Mouse (Mus musculus): ENCODE measurements at regions not wholly inside any gene's neighbourhood (a gene's known extent, or its start where the extent isn't known, plus 50 kb on each side); places are given as distances from the start of the nearest gene placed in this dataset.

GRCm38 (mm10) chr1:165036631-165037030, 101.3 kb upstream of the Xcl1 start:
- Histone ChIP-seq H3K9ac (ENCODE audit: low read length) (no peak overlapping the region), H3K9me3 (ENCODE audit: control insufficient read depth, low read length) (no peaks in the 10 kb centered on the region), H3K36me3 (ENCODE audit: control insufficient read depth, insufficient read depth, low read length) (no peaks in the 10 kb centered on the region), H3K4me1 (replicated peaks; ENCODE audit: control insufficient read depth, insufficient read depth, low read length) (no peaks in the 10 kb centered on the region), H3K27ac (ENCODE audit: low read depth, low read length) (no peak overlapping the region), H3K4me2 (ENCODE audit: low read depth, low read length, severe bottlenecking) (no peak overlapping the region), H3K4me3 (ENCODE audit: low read depth, low read length) (no peak overlapping the region), H3K27me3 (ENCODE audit: control insufficient read depth, insufficient read depth, low read length) (no peaks in the 10 kb centered on the region)
- ATAC-seq (replicated peaks; ENCODE audit: low FRiP score) (no peak), DNase-seq (ENCODE audit: low spot score) (no peak)
- 78% methylated on average over 3 of the region's 3 CpGs for WGBS

- H3K9me3 ChIP-seq (ENCODE audit: control insufficient read depth, low read length): no peaks in the 10 kb centered on the region
- no peak overlapping the region for H3K27ac ChIP-seq (ENCODE audit: low read depth, low read length)
- DNase-seq (ENCODE audit: low spot score) (no peak), ATAC-seq (replicated peaks; ENCODE audit: low FRiP score) (no peak)
- H3K9ac ChIP-seq (ENCODE audit: low read length): no peak overlapping the region
- H3K27me3 ChIP-seq (ENCODE audit: control insufficient read depth, insufficient read depth, low read length): no peaks in the 10 kb centered on the region
- no peak overlapping the region for H3K4me3 ChIP-seq (ENCODE audit: low read depth, low read length)
- 89% methylated on average over 1 of the region's 1 CpGs for WGBS
- no peaks in the 10 kb centered on the region for H3K4me1 ChIP-seq (replicated peaks; ENCODE audit: control insufficient read depth, insufficient read depth, low read length)
- no peak overlapping the region for H3K4me2 ChIP-seq (ENCODE audit: low read depth, low read length, severe bottlenecking)
- H3K36me3 ChIP-seq (ENCODE audit: control insufficient read depth, insufficient read depth, low read length): no peaks in the 10 kb centered on the region
Observed at GRCm38 (mm10) chr1:165035618-165036017, 100.3 kb upstream of the Xcl1 start.

GRCm38 (mm10) chr1:165020960-165021563, 85.7 kb upstream of the Xcl1 start:
- no peak overlapping the region for H3K4me3 ChIP-seq (ENCODE audit: low read depth, low read length)
- H3K4me1 ChIP-seq (replicated peaks; ENCODE audit: control insufficient read depth, insufficient read depth, low read length): no peaks in the 10 kb centered on the region
- no peaks in the 10 kb centered on the region for H3K27me3 ChIP-seq (ENCODE audit: control insufficient read depth, insufficient read depth, low read length)
- whole genome bisulfite sequencing: 82% methylated on average over 10 of the region's 10 CpGs
- H3K36me3 ChIP-seq (ENCODE audit: control insufficient read depth, insufficient read depth, low read length): no peaks in the 10 kb centered on the region
- H3K9me3 ChIP-seq (ENCODE audit: control insufficient read depth, low read length): no peaks in the 10 kb centered on the region
- DNase-seq (ENCODE audit: low spot score) (no peak), ATAC-seq (replicated peaks; ENCODE audit: low FRiP score) (no peak)
- no peak overlapping the region for H3K9ac ChIP-seq (ENCODE audit: low read length)
- no peak overlapping the region for H3K4me2 ChIP-seq (ENCODE audit: low read depth, low read length, severe bottlenecking)
- no peak overlapping the region for H3K27ac ChIP-seq (ENCODE audit: low read depth, low read length)

- WGBS: 18% methylated on average over 16 of the region's 16 CpGs
- peak; percentile 97 for ATAC-seq (replicated peaks; ENCODE audit: low FRiP score)
- peak overlapping the region; percentile 57; the same call in 1 of the 2 replicates for H3K9ac ChIP-seq (ENCODE audit: low read length)
Observed at GRCm38 (mm10) chr1:165018692-165019309, 83.5 kb upstream of the Xcl1 start.

GRCm38 (mm10) chr1:165018236-165018635, 82.9 kb upstream of the Xcl1 start:
- ATAC-seq (replicated peaks; ENCODE audit: low FRiP score) (peak; percentile 25), DNase-seq (ENCODE audit: low spot score) (no peak)
- Histone ChIP-seq H3K9ac (ENCODE audit: low read length) (no peak overlapping the region), H3K27me3 (ENCODE audit: control insufficient read depth, insufficient read depth, low read length) (no peaks in the 10 kb centered on the region), H3K27ac (ENCODE audit: low read depth, low read length) (no peak overlapping the region), H3K4me1 (replicated peaks; ENCODE audit: control insufficient read depth, insufficient read depth, low read length) (no peaks in the 10 kb centered on the region), H3K4me2 (ENCODE audit: low read depth, low read length, severe bottlenecking) (peak overlapping the region; percentile 54; the same call in 1 of the 2 replicates), H3K9me3 (ENCODE audit: control insufficient read depth, low read length) (no peaks in the 10 kb centered on the region), H3K4me3 (ENCODE audit: low read depth, low read length) (no peak overlapping the region), H3K36me3 (ENCODE audit: control insufficient read depth, insufficient read depth, low read length) (no peaks in the 10 kb centered on the region)
- WGBS: 89% methylated on average over 4 of the region's 4 CpGs

More at GRCm38 (mm10) chr1:165018692-165019309, 83.5 kb upstream of the Xcl1 start:
- Histone ChIP-seq H3K4me1 (replicated peaks; ENCODE audit: control insufficient read depth, insufficient read depth, low read length) (no peaks in the 10 kb centered on the region), H3K27ac (ENCODE audit: low read depth, low read length) (no peak overlapping the region; the same call in 1 of the 2 replicates), H3K4me3 (ENCODE audit: low read depth, low read length) (peak overlapping the region; percentile 33), H3K4me2 (ENCODE audit: low read depth, low read length, severe bottlenecking) (peak overlapping the region; percentile 54), H3K27me3 (ENCODE audit: control insufficient read depth, insufficient read depth, low read length) (no peaks in the 10 kb centered on the region), H3K36me3 (ENCODE audit: control insufficient read depth, insufficient read depth, low read length) (no peaks in the 10 kb centered on the region), H3K9me3 (ENCODE audit: control insufficient read depth, low read length) (no peaks in the 10 kb centered on the region)
- DNase-seq (ENCODE audit: low spot score): peak; percentile 75

- 53% methylated on average over 6 of the region's 6 CpGs for WGBS
- Histone ChIP-seq H3K27me3 (ENCODE audit: control insufficient read depth, insufficient read depth, low read length) (no peaks in the 10 kb centered on the region), H3K27ac (ENCODE audit: low read depth, low read length) (no peak overlapping the region), H3K9ac (ENCODE audit: low read length) (no peak overlapping the region), H3K36me3 (ENCODE audit: control insufficient read depth, insufficient read depth, low read length) (no peaks in the 10 kb centered on the region), H3K4me3 (ENCODE audit: low read depth, low read length) (no peak overlapping the region), H3K4me2 (ENCODE audit: low read depth, low read length, severe bottlenecking) (no peak overlapping the region), H3K9me3 (ENCODE audit: control insufficient read depth, low read length) (no peaks in the 10 kb centered on the region), H3K4me1 (replicated peaks; ENCODE audit: control insufficient read depth, insufficient read depth, low read length) (no peaks in the 10 kb centered on the region)
- peak; percentile 37 for ATAC-seq (replicated peaks; ENCODE audit: low FRiP score)
- DNase-seq (ENCODE audit: low spot score): no peak
Observed at GRCm38 (mm10) chr1:165017793-165018192, 82.5 kb upstream of the Xcl1 start.

- Histone ChIP-seq H3K9ac (ENCODE audit: low read length) (no peak overlapping the region), H3K4me1 (replicated peaks; ENCODE audit: control insufficient read depth, insufficient read depth, low read length) (no peaks in the 10 kb centered on the region), H3K27me3 (ENCODE audit: control insufficient read depth, insufficient read depth, low read length) (no peaks in the 10 kb centered on the region), H3K4me2 (ENCODE audit: low read depth, low read length, severe bottlenecking) (no peak overlapping the region), H3K4me3 (ENCODE audit: low read depth, low read length) (no peak overlapping the region), H3K36me3 (ENCODE audit: control insufficient read depth, insufficient read depth, low read length) (no peaks in the 10 kb centered on the region), H3K9me3 (ENCODE audit: control insufficient read depth, low read length) (no peaks in the 10 kb centered on the region), H3K27ac (ENCODE audit: low read depth, low read length) (no peak overlapping the region)
- DNase-seq (ENCODE audit: low spot score) (no peak), ATAC-seq (replicated peaks; ENCODE audit: low FRiP score) (no peak)
- 100% methylated on average over 1 of the region's 1 CpGs for WGBS
Observed at GRCm38 (mm10) chr1:165014328-165014727, 79.0 kb upstream of the Xcl1 start.

GRCm38 (mm10) chr1:165013428-165013827, 78.1 kb upstream of the Xcl1 start:
- Histone ChIP-seq H3K27ac (ENCODE audit: low read depth, low read length) (no peak overlapping the region), H3K4me1 (replicated peaks; ENCODE audit: control insufficient read depth, insufficient read depth, low read length) (no peaks in the 10 kb centered on the region), H3K36me3 (ENCODE audit: control insufficient read depth, insufficient read depth, low read length) (no peaks in the 10 kb centered on the region), H3K27me3 (ENCODE audit: control insufficient read depth, insufficient read depth, low read length) (no peaks in the 10 kb centered on the region), H3K4me3 (ENCODE audit: low read depth, low read length) (no peak overlapping the region), H3K9me3 (ENCODE audit: control insufficient read depth, low read length) (no peaks in the 10 kb centered on the region), H3K4me2 (ENCODE audit: low read depth, low read length, severe bottlenecking) (no peak overlapping the region), H3K9ac (ENCODE audit: low read length) (no peak overlapping the region)
- no peak for DNase-seq (ENCODE audit: low spot score)
- WGBS: 93% methylated on average over 2 of the region's 2 CpGs
- no peak for ATAC-seq (replicated peaks; ENCODE audit: low FRiP score)

- H3K4me2 ChIP-seq (ENCODE audit: low read depth, low read length, severe bottlenecking): no peak overlapping the region
- 86% methylated on average over 3 of the region's 3 CpGs for WGBS
- DNase-seq (ENCODE audit: low spot score): no peak
Observed at GRCm38 (mm10) chr1:165012376-165012775, 77.0 kb upstream of the Xcl1 start.

More at GRCm38 (mm10) chr1:165012376-165012775, 77.0 kb upstream of the Xcl1 start:
- Histone ChIP-seq H3K27ac (ENCODE audit: low read depth, low read length) (no peak overlapping the region), H3K9ac (ENCODE audit: low read length) (no peak overlapping the region), H3K4me3 (ENCODE audit: low read depth, low read length) (no peak overlapping the region), H3K36me3 (ENCODE audit: control insufficient read depth, insufficient read depth, low read length) (no peaks in the 10 kb centered on the region), H3K9me3 (ENCODE audit: control insufficient read depth, low read length) (no peaks in the 10 kb centered on the region), H3K27me3 (ENCODE audit: control insufficient read depth, insufficient read depth, low read length) (no peaks in the 10 kb centered on the region), H3K4me1 (replicated peaks; ENCODE audit: control insufficient read depth, insufficient read depth, low read length) (no peaks in the 10 kb centered on the region)
- ATAC-seq (replicated peaks; ENCODE audit: low FRiP score): no peak
